Mouse (Mus musculus) myocyte (in vitro differentiated cells): ENCODE measurements at regions not wholly inside any gene's neighbourhood (a gene's known extent, or its start where the extent isn't known, plus 50 kb on each side); places are given as distances from the start of the nearest gene placed in this dataset.

Source experiments
- E2F4 ChIP-seq: IDR thresholded peaks from one replicate; pipeline ENCODE4 v1.6.1; 2011; ENCODE audit warnings: mild to moderate bottlenecking, control low read depth, moderate library complexity; ENCODE audit not compliant: insufficient read depth
- MAX ChIP-seq: IDR thresholded peaks from one replicate; pipeline ENCODE4 v1.6.1; 2011; ENCODE audit warnings: low read depth, mild to moderate bottlenecking, control low read depth
- MYOD1 ChIP-seq, 3 experiments: IDR thresholded peaks; one replicate each; pipeline ENCODE4 v1.6.1; 2011; ENCODE audit warnings: control low read depth in 2 of 3, low read depth in 2 of 3, mild to moderate bottlenecking in 2 of 3, moderate library complexity in 1 of 3; ENCODE audit not compliant: insufficient read length in 2 of 3, control insufficient read depth in 1 of 3
- MYOG ChIP-seq, 3 experiments: IDR thresholded peaks; one replicate each; pipeline ENCODE4 v1.6.1; 2011; ENCODE audit warnings: control low read depth in 2 of 3, low read depth in 2 of 3, mild to moderate bottlenecking in 2 of 3; ENCODE audit not compliant: insufficient read length in 2 of 3, control insufficient read depth in 1 of 3, insufficient read depth in 1 of 3
- POLR2A ChIP-seq: IDR thresholded peaks from one replicate; pipeline ENCODE4 v1.6.1; 2011; ENCODE audit warnings: low read depth, mild to moderate bottlenecking, control low read depth, moderate library complexity; ENCODE audit not compliant: insufficient read length
- POLR2AphosphoS2 ChIP-seq: IDR thresholded peaks from one replicate; pipeline ENCODE4 v1.6.1; 2011; ENCODE audit warnings: low read depth, control low read depth; ENCODE audit not compliant: insufficient read length
- REST ChIP-seq: IDR thresholded peaks from one replicate; pipeline ENCODE4 v1.6.1; 2011; ENCODE audit warnings: mild to moderate bottlenecking, control low read depth, moderate library complexity; ENCODE audit not compliant: insufficient read depth, insufficient read length
- SRF ChIP-seq: IDR thresholded peaks from one replicate; pipeline ENCODE4 v1.6.1; 2011; ENCODE audit warnings: low read depth; ENCODE audit not compliant: control insufficient read depth, insufficient read length
- TCF12 ChIP-seq: IDR thresholded peaks from one replicate; pipeline ENCODE4 v1.6.1; 2011; ENCODE audit warnings: mild to moderate bottlenecking, control low read depth; ENCODE audit not compliant: poor library complexity, insufficient read depth, severe bottlenecking
- TCF3 ChIP-seq: IDR thresholded peaks from one replicate; pipeline ENCODE4 v1.6.1; 2011; ENCODE audit warnings: low read depth, control low read depth; ENCODE audit not compliant: insufficient read length
- USF1 ChIP-seq: IDR thresholded peaks from one replicate; pipeline ENCODE4 v1.6.1; 2011; ENCODE audit warnings: low read depth, mild to moderate bottlenecking, control low read depth, moderate library complexity

- TF ChIP-seq MYOG (IDR thresholded peaks at IDR 0.05; ENCODE audit: control insufficient read depth in 1 of 3, insufficient read depth in 1 of 3, insufficient read length in 2 of 3, low read depth in 2 of 3) = no peak
- no peak for TF ChIP-seq POLR2A
- TF ChIP-seq MAX = no peak
- no peak for TF ChIP-seq TCF3
- no peak for TF ChIP-seq SRF
- TF ChIP-seq REST = no peak
- no peak for TF ChIP-seq MYOD1 (IDR thresholded peaks at IDR 0.05; ENCODE audit: control insufficient read depth in 1 of 3, insufficient read length in 2 of 3, low read depth in 2 of 3)
- TF ChIP-seq USF1 = no peak
- TF ChIP-seq E2F4 = no peak
- no peak for TF ChIP-seq TCF12
- TF ChIP-seq POLR2AphosphoS2 = no peak
Observed at GRCm38 (mm10) chr13:71612393-71613179, 350.9 kb downstream of the Irx1 start.
